Mouse (Mus musculus) ZHBTc4 (cell line): ENCODE results near the gene Maml3.
A peak's percentile ranks its signal among the peaks of the same experiment; 100 is the strongest.

Source experiments
- DNase-seq: peaks from one replicate; pipeline ENCODE4 v3.0.0-alpha.2; 2011; ENCODE audit warnings: low read depth, low spot score

Maml3 gene

DNA sequence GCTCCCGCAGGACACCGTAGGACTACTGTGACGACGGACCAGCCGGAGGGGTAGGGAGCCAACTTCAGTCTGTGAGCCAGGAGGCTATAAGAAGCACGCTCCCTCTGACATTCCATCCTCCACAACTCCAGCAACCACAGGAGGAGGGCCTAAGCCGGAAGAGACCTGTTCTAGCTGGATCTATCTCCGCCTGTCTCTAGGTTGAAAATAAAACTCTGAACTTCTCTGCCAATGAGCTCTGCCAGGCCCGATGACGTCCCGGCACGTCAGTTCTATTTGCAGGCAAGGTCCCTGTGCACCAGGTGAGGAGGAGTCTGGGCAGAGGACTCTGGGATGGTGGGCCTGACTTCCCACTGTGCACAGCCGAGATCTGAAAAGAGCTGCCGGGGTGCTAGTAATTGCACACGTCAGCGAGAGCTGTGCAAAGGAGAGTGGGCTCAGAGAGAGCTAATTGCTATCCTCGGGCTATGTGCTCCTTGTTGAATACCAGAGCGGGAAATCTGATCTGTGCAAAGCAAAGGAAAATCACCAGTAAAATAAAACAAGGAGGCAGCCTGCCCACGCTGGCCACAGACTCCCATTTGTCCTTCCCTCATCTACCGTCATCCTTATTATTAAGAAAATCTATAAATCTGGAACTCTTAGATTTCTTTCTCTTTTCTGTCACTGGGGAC, 58.7 kb downstream of the Maml3 start:
- DNase-seq: peak; percentile 89

DNA sequence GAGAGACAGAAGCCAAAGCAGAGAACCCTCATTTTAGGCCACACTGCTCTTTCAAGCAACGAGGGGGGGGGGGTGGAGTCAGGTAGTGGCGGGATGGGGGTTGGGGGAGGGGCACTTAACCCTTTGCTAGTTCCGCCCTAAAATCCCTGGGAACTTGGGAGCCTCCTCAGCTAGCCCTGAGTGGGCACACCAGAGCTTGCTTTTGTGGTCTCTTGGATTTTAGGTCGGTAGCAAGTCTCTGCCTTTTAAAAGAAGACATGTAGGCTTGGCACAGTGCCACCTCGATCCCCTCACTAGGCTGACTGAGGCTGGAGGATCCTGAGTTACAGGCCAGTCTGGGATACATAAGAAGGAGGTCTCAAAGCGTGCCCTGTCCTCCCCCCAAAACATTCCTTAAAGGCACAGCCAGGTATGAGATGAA, 59.6 kb downstream of the Maml3 start:
- DNase-seq: no peak

DNA sequence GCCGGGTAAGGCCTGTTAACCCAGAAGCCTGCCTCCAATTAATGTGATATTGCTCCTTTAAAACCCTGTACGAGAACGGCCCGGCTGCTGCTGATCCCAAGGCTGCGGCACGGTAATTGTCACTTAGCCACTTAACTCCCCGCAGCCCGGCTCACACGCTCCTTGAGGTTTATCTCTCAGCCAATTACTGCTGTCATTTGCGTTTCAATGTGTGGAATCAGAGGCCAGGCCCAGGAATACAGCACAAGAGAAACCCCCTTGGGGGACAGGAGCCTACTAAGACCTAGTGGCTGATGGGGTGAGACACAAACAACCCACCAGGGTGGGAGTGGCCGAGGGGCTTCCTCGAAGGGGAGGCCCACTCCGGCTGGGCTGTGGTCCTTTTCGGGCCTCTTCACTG, 60.2 kb downstream of the Maml3 start:
- peak; percentile 45 for DNase-seq

DNA sequence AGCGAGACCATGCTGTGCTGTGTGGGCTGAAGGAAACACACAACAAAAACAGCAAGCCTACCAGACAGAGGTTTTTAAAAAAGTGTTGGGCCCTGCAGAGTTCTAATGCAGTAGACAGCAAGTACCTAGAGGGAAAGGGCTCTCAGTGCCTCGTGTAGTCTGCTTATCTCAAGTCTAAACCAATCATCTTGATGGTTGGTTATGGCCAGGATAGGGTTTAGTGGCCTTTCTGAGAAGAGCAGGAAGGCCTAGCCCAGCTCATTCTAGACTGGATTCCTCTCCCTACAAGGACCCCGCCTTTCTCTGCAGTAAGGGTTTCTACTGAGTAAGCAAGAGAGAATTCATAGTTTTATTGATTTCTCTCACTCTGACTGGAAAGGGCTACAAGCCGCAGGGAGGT, 61.0 kb downstream of the Maml3 start:
- no peak for DNase-seq

DNA sequence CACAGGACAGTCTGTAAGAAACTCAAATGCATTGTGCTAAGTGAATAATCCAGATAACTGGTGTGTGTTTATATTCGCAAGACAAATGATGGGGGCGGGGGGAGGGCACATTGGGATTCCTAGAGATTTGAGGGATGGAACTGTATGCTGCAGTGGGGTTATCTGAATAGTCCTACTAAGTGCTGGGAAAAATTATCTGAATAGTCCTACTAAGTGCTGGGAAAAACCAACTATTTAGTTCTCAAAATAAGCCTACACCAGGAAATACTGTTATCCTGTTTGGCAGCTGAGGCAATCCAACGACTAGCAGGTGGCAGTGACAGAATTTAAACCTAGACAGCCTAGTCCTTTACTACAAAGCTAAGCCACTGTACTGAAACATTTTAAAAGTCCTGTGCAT, 62.2 kb downstream of the Maml3 start:
- no peak for DNase-seq

DNA sequence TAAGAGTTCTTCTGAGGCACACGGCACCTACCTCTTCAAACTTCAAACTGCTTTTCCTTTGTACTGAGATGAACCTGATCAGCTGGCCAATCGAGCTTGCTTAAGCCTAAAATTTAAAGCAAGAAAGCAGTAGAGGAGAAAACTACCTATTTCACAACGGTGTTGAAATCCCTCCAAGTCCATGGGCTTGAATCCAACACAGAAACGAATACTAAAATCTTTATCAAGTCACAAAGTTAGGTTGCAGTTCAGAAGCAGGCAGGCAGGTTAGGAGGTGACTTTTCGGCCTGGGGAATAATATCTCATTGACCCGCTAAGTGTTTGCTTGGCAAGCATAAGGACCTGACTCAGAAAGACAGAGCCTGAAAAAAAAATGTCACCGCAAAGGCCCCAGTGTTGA, 64.9 kb downstream of the Maml3 start:
- DNase-seq: no peak

DNA sequence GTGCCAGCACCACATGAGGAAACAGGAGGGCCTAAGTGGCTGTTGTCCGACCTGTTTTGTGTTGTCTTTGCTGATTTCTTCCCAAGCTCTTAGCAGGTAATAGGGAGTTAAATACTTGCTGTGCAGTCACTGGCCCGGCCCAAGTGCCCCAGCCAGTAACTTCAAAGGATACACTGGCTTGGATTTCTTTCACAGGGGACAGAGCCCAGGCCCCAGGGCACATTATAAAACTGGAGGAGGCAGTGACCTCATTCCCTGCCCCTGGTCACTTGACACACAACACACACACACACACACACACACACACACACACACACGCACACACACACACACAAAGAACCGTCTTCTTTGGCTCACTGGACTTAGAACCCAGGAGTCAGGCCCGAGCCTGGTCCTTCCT, 67.6 kb downstream of the Maml3 start:
- DNase-seq: no peak

DNA sequence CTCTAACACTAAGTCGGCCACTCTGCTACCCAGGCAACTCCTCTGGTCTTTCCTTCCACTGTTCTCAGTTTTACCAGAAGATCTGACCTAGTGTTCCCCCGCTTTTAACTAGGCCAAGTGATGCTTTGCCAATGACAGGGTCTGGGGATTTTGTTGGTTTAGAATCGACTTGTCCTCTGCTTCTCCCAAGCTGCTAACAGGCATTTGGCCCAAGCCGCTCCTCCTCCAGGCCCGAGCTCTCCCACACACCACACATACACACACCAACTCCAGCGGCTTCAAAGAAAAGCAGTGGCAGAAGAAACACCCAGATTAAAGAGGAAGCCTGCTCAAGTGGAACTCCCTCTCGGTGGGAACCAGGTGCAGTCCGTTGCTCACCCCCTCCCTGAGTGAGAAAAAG, 69.5 kb downstream of the Maml3 start:
- no peak for DNase-seq

DNA sequence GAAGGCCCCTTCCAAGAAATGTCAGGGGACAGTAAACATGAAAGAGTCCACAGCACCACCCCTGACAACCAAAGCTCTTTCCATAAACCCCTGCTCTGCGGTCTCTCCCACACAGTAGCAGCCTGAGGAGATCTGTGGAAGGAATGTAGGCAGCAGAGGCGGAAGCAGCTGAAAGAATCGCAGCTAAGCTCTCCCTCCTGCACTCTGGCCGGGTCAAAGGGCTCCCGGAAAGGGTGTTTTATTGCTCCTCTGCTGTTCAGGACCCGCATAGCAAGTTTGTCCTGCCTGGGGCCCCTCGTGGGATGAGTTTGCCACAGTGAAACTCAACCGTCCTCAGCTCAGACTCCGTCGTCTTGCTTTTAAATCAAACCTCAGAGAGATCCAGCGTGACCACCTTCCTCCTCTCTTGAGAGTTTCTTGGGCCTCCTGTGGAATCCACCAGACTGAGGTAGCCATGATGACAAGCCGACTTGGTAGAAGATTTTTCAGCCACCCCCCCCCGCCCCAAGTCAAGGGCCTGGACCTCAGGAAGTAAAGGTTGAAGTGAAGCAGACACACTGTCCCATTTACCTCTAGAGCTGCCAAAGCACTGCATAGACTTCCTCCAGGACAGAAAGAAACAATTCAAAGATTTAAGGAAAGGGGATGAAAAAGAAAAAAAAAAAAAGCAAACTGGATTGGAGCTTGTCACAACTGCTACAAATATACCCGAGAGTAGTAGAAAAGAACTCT, 70.9 kb downstream of the Maml3 start:
- no peak for DNase-seq

DNA sequence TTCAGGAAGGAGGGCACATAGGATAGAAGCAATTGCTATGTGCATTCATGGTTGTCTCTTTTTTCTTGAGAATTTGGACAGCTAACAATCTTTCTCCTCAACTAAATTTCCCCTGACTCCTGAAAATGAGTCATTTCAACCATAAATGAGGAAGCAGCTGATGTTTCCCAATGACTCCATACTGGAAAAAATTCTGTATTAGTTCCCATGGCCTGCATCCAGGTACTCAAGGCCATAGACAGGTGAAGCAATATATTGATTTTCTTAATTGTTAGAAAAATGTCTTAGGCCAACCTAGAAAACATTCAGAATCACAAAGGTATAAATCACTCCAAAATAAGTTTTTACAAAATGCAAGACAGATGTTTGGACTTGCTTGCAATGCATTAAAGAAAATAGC, 73.5 kb downstream of the Maml3 start:
- DNase-seq: no peak

DNA sequence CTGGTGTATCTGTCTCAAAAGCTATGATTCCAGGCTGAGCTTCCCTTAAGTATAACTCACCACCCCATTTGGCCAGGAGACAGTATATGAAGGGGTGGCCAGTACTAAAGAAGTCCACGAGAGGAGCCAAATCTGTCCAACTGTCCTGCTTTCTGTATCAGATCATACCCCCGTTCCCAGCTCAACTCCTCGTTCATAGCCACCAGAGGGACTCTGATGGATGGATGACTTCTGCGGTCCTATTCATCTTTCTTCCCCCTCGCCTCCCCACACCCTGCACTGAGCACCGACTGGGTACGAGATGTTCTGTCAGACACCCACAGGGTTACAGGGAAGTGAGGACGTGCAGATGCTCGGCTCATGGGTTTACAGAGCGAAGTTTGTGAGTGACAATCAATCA, 74.8 kb downstream of the Maml3 start:
- DNase-seq: no peak

DNA sequence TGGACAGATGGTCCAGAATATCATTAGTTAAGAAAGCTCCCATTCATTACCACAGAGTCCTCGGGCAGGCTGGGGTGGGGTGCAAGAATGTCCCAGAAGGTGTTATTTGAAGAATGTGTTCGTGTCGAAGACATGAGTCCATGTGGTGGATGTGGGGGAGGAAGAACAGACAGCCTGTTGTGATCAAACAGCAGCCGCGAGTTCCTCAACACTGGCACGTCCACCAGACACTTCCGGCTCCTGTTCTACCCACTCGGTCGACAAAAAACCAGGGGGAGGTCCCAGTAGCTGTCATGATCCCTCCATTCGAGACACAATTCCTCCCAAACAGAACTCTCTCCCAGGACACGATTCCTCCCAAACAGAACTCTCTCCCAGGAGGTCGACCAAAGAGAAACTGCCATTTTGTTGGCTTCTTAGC, 75.2 kb downstream of the Maml3 start:
- DNase-seq: no peak

DNA sequence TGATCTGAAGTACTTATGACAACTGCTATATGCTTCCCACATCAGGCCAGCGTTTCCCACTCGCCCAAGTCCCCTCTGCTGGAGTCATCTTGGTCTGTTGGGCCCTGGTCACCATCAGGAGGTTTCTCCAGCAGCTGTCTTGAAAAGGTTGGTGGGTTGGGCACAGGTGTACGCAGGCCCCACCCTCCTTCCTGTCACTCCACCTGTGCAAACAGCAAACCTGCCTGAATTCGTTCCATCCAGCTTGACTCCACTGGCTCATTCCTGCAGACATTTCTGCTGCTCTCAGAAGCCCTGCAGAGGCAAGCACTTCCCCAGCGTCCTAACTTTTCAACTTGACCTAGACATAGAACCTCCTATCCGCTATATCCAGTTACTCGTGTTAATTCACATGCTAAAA, 76.9 kb downstream of the Maml3 start:
- DNase-seq: no peak

DNA sequence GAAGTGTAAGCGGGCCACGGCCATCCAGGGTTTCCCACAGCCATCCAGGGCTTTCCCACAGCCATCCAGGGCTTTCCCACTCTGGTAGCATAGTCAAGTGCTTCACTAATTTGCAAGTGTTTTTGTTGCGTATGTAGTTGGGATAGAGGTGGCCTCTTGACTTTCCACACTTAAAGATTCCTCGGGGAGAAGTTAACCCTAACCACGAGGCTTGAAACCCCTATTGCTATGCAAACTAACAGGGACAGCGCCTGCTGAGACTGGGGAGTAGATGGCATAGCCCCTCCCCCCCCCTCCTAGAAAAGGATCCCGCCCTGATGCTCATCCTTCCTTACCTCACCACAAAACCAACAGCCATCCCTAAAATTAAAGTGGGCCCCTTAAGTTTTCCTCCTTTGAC, 82.4 kb downstream of the Maml3 start:
- peak; percentile 37 for DNase-seq

DNA sequence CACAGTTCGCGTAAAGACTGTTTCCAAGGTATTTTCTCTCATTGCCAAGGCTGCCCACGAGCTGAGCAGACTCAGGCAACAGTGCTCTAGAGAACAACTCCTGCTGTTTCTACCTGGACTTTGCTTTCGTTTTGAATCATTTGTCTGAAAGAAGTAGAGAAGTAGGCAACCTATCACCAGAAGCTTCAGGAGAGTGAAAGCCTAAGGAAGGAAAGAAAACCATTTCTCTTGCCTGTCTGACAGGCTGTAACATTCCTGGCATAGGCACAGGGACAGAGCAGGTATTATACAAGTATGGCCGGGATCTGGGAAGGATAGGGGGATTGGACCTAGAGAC, 86.8 kb downstream of the Maml3 start:
- no peak for DNase-seq

DNA sequence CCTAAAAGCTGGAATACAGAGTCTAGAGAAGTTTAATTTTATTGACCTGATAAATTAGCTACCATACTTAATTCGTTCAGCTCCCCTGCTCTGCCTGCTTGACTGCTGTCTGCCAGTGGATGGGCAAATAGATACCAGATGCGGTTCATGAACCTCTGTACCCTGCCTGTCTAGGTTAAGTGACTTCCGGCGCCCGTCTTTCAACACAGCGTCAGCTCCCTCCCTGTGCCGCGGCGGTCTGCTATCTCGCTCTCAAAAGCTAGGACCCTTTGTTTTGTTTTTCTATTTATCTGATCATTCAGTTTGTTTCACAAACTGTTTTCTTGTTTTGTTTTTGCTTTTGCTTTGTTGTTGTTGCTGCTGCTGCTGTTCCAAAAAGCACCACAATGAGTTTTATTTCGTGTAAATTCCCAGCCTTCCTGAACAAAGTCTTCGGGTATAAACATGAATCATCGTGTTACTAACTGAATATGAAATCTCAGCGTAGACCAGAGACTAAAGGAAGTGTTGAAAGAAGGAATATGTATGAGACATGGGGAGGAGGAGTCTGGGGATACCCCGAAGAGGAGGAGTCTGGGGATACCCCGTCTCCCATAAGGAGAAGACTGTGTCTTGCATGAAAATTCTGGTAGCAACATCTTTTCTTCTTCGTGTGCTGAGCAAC, 87.3 kb downstream of the Maml3 start:
- DNase-seq: no peak

DNA sequence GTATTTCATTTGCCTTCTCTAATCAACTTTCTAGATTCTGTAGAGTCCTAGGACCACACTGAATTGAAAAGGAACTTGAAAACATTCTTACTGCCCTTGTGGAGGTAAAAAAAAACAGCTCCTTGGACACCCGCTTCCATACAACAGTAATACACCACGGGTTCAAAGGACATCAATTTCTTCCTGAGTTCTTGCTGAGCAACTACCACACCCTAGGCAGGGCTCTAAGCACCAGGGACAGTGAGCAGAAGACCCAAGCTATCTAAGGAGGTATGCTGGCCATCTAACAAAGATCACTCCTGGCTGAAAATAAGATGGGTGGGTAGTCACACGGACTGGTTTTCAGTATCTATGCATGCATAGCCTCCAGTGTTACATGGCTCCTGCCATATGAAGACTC, 88.7 kb downstream of the Maml3 start:
- DNase-seq: no peak

DNA sequence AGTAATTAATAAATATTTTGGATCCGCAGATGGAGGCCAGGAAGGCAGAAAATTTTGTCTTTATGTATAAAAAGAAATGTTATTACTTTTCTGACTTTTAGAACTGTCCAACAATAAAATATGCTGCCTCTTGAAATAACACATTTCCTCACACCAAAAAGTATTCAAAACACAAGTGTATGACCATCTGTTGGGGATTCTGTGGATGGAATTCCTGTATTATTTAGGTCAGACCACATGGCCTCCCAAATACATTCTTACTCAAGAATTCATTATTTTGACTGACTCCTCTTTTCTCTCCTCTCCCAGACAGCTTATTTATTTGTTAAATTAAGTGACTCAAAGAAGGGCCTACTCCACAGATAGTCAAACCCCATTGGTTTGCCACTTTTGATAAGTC, 89.3 kb downstream of the Maml3 start:
- no peak for DNase-seq

DNA sequence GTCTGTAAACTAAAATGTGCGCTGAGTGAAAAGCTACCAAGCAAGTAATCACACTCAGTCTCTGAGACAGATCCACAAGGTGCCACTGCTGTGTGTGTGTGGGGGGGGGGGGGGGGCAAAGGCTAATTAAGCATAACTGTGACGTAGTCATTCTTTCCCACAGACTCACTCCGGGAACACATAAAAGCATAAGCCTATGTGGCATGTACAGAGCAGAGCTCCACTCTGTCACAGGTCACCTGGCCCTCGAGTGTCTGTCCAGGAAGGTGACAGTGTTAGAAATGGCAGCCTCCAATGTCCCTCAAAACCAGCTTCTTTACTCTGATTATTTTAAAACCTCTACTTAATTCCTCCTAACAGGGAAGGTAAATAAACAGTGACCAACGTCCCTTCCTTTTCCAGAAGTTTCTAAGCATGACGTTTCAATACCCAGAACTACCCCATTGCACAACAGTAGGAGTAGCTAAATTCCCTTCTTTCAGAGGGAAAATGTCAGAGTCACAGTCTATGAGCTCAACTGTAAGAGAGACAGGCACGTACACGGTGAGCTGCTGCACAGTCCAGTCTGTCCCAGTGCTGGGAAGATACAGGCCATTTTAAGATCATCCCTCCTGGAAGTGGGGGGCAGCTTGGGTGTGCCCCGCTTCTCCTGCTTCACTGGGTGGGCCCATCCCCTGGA, 93.7 kb downstream of the Maml3 start:
- no peak for DNase-seq

DNA sequence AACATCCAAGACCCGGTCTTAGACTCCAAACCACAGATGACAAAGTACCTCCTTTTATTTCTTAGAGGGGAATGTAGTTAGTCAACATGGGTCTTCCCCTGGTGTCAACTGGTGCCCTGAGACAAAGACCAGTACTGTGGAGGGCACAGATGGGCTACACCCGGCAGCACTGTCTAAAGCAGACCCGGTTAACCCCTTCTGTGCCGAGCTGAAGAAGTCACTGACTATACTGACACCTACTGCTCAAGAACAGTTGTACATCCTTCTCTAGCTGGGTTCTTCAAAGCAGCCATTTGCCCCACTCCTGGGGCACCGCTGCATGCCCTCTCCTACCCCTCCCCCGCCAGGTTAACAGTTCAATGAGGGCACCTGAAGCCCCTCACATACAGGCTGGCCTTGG, 95.6 kb downstream of the Maml3 start:
- DNase-seq: no peak

DNA sequence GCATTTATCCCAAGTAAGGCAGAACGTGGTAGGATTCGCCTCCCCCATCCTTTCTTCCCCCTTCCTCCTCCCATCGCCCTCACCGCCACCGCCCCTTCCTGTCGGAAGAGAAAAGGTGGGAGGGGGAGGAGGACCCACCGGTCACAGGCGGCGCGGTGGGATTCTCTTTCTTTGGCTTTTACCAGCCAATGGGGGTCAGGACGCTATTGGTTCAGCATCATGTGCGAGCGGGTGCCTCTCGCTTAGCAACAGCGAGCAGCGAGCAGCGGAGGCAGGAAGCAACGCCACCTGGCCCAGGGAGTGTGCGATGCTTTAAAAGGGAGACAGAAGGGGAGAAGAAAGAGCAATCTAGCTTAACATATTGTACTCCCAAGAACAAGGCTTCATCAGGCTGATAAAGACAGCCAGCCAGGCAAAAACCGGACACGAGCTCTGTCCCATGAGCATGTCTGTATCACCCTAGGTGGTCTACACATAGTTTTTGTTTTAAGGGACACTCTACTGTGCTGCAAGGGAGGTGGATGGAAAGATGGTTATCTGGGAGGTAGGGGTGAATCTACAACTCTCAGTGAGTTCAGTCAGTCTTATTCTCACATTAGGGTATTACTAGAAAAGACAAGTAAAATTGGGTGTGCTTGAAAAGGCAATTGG, 97.1 kb downstream of the Maml3 start:
- peak; percentile 69 for DNase-seq

DNA sequence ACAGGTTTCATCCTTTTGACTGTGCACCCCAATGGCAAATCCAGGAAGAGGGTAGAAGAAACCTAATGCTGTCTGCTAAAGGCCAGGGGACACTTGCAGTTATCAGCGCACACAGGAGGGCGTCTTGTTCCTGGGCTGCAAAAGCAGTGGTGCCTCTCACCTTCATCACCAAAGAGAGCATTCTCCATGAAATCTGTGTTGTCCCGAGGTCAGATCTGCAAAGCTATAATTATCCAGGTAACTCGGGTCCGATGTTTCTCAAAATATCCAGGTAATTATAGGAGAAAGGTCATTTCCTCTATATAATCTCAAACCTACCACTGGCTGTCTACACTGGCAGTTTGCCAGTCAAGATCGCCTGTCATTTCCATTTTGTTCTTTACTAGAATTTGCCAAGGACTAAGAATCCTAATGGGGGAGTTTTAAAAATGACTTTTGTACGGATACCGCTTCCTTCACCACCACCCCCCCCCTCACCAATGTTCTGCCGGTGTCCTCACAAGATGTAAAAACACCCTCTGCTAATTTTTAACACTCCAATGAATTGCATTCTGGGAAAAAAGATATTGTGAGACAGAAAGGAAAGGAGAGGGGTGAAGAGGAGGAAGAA, 98.0 kb downstream of the Maml3 start:
- no peak for DNase-seq
